Mouse (Mus musculus): ENCODE results near the gene C1qtnf2. TPM values are rescaled to one million over a fixed set of nuclear protein-coding genes. Genes with fewer than 3 reads are reported as not detected.

The C1qtnf2 gene
- total RNA-seq, 1 experiment: not detected

- TF ChIP-seq ZNF384 (IDR thresholded peaks at IDR 0.05; ENCODE audit: low read depth, low read length): no peak
- TF ChIP-seq ZC3H11A (IDR thresholded peaks at IDR 0.05; ENCODE audit: borderline replicate concordance, low read depth, low read length): no peak
- TF ChIP-seq HCFC1 (IDR thresholded peaks at IDR 0.05; ENCODE audit: borderline replicate concordance, insufficient read depth, low read length): no peak
- TF ChIP-seq CHD2 (IDR thresholded peaks at IDR 0.05; ENCODE audit: low read depth, low read length): no peak
- no peak for TF ChIP-seq MAFK (IDR thresholded peaks at IDR 0.05; ENCODE audit: insufficient read depth, low read depth, low read length)
- no peak overlapping the region for H3K27ac ChIP-seq (ENCODE audit: insufficient read depth, low read depth, low read length, poor library complexity, severe bottlenecking)
- H3K9me3 ChIP-seq (ENCODE audit: control insufficient read depth, insufficient read depth, low read depth, low read length): no peaks in the 10 kb centered on the region
Observed at GRCm38 (mm10) chr11:43518086-43518485, 44.0 kb downstream of the C1qtnf2 start.

GRCm38 (mm10) chr11:43518821-43519220 lies 44.7 kb downstream of the C1qtnf2 start:
- TF ChIP-seq ZNF384 (IDR thresholded peaks at IDR 0.05; ENCODE audit: low read depth, low read length): no peak
- no peak for TF ChIP-seq MAFK (IDR thresholded peaks at IDR 0.05; ENCODE audit: insufficient read depth, low read depth, low read length)
- no peak for TF ChIP-seq ZC3H11A (IDR thresholded peaks at IDR 0.05; ENCODE audit: borderline replicate concordance, low read depth, low read length)
- TF ChIP-seq HCFC1 (IDR thresholded peaks at IDR 0.05; ENCODE audit: borderline replicate concordance, insufficient read depth, low read length): no peak
- no peak for TF ChIP-seq CHD2 (IDR thresholded peaks at IDR 0.05; ENCODE audit: low read depth, low read length)
- no peak overlapping the region for H3K27ac ChIP-seq (ENCODE audit: insufficient read depth, low read depth, low read length, poor library complexity, severe bottlenecking)
- H3K9me3 ChIP-seq (ENCODE audit: control insufficient read depth, insufficient read depth, low read depth, low read length): no peaks in the 10 kb centered on the region
- peaks cover 1 to 2% of the 10 kb centered on the region in 2 experiments; a peak in 1 of 4 replicates for H3K4me1 ChIP-seq (ENCODE audit: control insufficient read depth in 2 of 2, insufficient read depth in 2 of 2, low read length in 2 of 2, poor library complexity in 1 of 2)
- no peak for DNase-seq (ENCODE audit: low read depth, low spot score)
- no peak overlapping the region for H3K9ac ChIP-seq (ENCODE audit: insufficient read depth, low read depth, low read length, poor library complexity, severe bottlenecking)
- in situ Hi-C loops (cut with MboI; ENCODE audit: low sequenced_read_pairs in 2 of 2, unreplicated experiment in 2 of 2): no loop called here
- H3K4me3 ChIP-seq (ENCODE audit: insufficient read depth in 1 of 2, low read depth in 1 of 2, low read length in 2 of 2, poor library complexity in 1 of 2, severe bottlenecking in 1 of 2): no peak overlapping the region
- no peaks in the 10 kb centered on the region for H3K36me3 ChIP-seq (ENCODE audit: control insufficient read depth, insufficient read depth, low read length, poor library complexity, severe bottlenecking)

More at GRCm38 (mm10) chr11:43518086-43518485, 44.0 kb downstream of the C1qtnf2 start:
- Histone ChIP-seq H3K9ac (ENCODE audit: insufficient read depth, low read depth, low read length, poor library complexity, severe bottlenecking) (no peak overlapping the region), H3K4me1 (ENCODE audit: control insufficient read depth in 2 of 2, insufficient read depth in 2 of 2, low read length in 2 of 2, poor library complexity in 1 of 2) (peaks cover 2 to 7% of the 10 kb centered on the region in 2 experiments; a peak in 1 of 4 replicates), H3K4me3 (ENCODE audit: insufficient read depth in 1 of 2, low read depth in 1 of 2, low read length in 2 of 2, poor library complexity in 1 of 2, severe bottlenecking in 1 of 2) (no peak overlapping the region), H3K36me3 (ENCODE audit: control insufficient read depth, insufficient read depth, low read length, poor library complexity, severe bottlenecking) (no peaks in the 10 kb centered on the region)
- DNase-seq (ENCODE audit: low read depth, low spot score): no peak
- in situ Hi-C loops (cut with MboI; ENCODE audit: low sequenced_read_pairs in 2 of 2, unreplicated experiment in 2 of 2): no loop called here

- Histone ChIP-seq H3K4me3 (ENCODE audit: insufficient read depth in 1 of 2, low read depth in 1 of 2, low read length in 2 of 2, poor library complexity in 1 of 2, severe bottlenecking in 1 of 2) (no peak overlapping the region), H3K4me1 (ENCODE audit: control insufficient read depth in 2 of 2, insufficient read depth in 2 of 2, low read length in 2 of 2, poor library complexity in 1 of 2) (peaks cover 1 to 4% of the 10 kb centered on the region in 2 experiments; a peak in 1 of 4 replicates), H3K9ac (ENCODE audit: insufficient read depth, low read depth, low read length, poor library complexity, severe bottlenecking) (no peak overlapping the region), H3K9me3 (ENCODE audit: control insufficient read depth, insufficient read depth, low read depth, low read length) (no peaks in the 10 kb centered on the region), H3K27ac (ENCODE audit: insufficient read depth, low read depth, low read length, poor library complexity, severe bottlenecking) (no peak overlapping the region), H3K36me3 (ENCODE audit: control insufficient read depth, insufficient read depth, low read length, poor library complexity, severe bottlenecking) (no peaks in the 10 kb centered on the region)
- in situ Hi-C loops (cut with MboI; ENCODE audit: low sequenced_read_pairs in 2 of 2, unreplicated experiment in 2 of 2): no loop called here
- TF ChIP-seq ZNF384 (IDR thresholded peaks at IDR 0.05; ENCODE audit: low read depth, low read length): no peak
- TF ChIP-seq MAFK (IDR thresholded peaks at IDR 0.05; ENCODE audit: insufficient read depth, low read depth, low read length): no peak
- no peak for TF ChIP-seq ZC3H11A (IDR thresholded peaks at IDR 0.05; ENCODE audit: borderline replicate concordance, low read depth, low read length)
- no peak for TF ChIP-seq HCFC1 (IDR thresholded peaks at IDR 0.05; ENCODE audit: borderline replicate concordance, insufficient read depth, low read length)
- TF ChIP-seq CHD2 (IDR thresholded peaks at IDR 0.05; ENCODE audit: low read depth, low read length): no peak
- DNase-seq (ENCODE audit: low read depth, low spot score): no peak
Observed at GRCm38 (mm10) chr11:43520521-43520920, 46.4 kb downstream of the C1qtnf2 start.

- no peak overlapping the region for H3K27ac ChIP-seq (ENCODE audit: insufficient read depth, low read depth, low read length, poor library complexity, severe bottlenecking)
- H3K4me3 ChIP-seq (ENCODE audit: insufficient read depth in 1 of 2, low read depth in 1 of 2, low read length in 2 of 2, poor library complexity in 1 of 2, severe bottlenecking in 1 of 2): peak overlapping the region; percentile 86 to 95
- TF ChIP-seq ZC3H11A (IDR thresholded peaks at IDR 0.05; ENCODE audit: borderline replicate concordance, low read depth, low read length) (no peak), CHD2 (IDR thresholded peaks at IDR 0.05; ENCODE audit: low read depth, low read length) (no peak)
- in situ Hi-C loops (cut with MboI; ENCODE audit: low sequenced_read_pairs in 2 of 2, unreplicated experiment in 2 of 2): no loop called here
- H3K36me3 ChIP-seq (ENCODE audit: control insufficient read depth, insufficient read depth, low read length, poor library complexity, severe bottlenecking): no peaks in the 10 kb centered on the region
- DNase-seq (ENCODE audit: low read depth, low spot score): no peak
- H3K4me1 ChIP-seq (ENCODE audit: control insufficient read depth in 2 of 2, insufficient read depth in 2 of 2, low read length in 2 of 2, poor library complexity in 1 of 2): peaks cover 8 to 11% of the 10 kb centered on the region in 2 experiments
- H3K9ac ChIP-seq (ENCODE audit: insufficient read depth, low read depth, low read length, poor library complexity, severe bottlenecking): peak overlapping the region; percentile 66
- H3K9me3 ChIP-seq (ENCODE audit: control insufficient read depth, insufficient read depth, low read depth, low read length): no peaks in the 10 kb centered on the region
Observed at GRCm38 (mm10) chr11:43528078-43528682, 54.1 kb downstream of the C1qtnf2 start.

Data from ES-E14 (cell line).